Mouse (Mus musculus): Measurements from ENCODE around the gene Lfng. TPM values are rescaled to one million over a fixed set of nuclear protein-coding genes. Genes with fewer than 3 reads are reported as not detected.

Gene Lfng
- total and polyA plus RNA-seq, 3 experiments, result not detected

- H3K9me3 ChIP-seq (replicated peaks; ENCODE audit: low read length), result peaks cover 4% of the 10 kb centered on the region
- in situ Hi-C loops (cut with MboI; ENCODE audit: low pct_ligation_motif_present, low pct_unique_long_range_greater_than_20kb, low sequenced_read_pairs), result no loop called here
- no peak overlapping the region for H3K27ac ChIP-seq (ENCODE audit: insufficient read depth, low read depth)
- H3K4me3 ChIP-seq (replicated peaks in 1 of 3; ENCODE audit: low read depth in 2 of 3, low read length in 2 of 3, poor library complexity in 1 of 3), result no peak overlapping the region
- dilution Hi-C loops (cut with MboI; ENCODE audit: extremely low pct_ligation_motif_present, extremely low pct_unique_long_range_greater_than_20kb, low sequenced_read_pairs), result no loop called here
- H3K36me3 ChIP-seq (replicated peaks in 1 of 2; ENCODE audit: control insufficient read depth in 1 of 2, insufficient read depth in 1 of 2, low read length in 1 of 2), result no peaks in the 10 kb centered on the region
- no peak overlapping the region for H3K9ac ChIP-seq (ENCODE audit: insufficient read depth, low read depth)
- no peak for DNase-seq (ENCODE audit: extremely low read depth)
- H3K4me2 ChIP-seq (ENCODE audit: insufficient read depth, low read depth, poor library complexity, severe bottlenecking), result no peak overlapping the region
- H3K27me3 ChIP-seq (replicated peaks), result peaks cover 28% of the 10 kb centered on the region
- TF ChIP-seq EP300 (IDR thresholded peaks at IDR 0.05; ENCODE audit: low read length), result no peak
- no peak for TF ChIP-seq POLR2AphosphoS2 (IDR thresholded peaks at IDR 0.05; ENCODE audit: low read depth, low read length)
- no peak for TF ChIP-seq ELF1 (IDR thresholded peaks at IDR 0.05; ENCODE audit: low read depth, low read length)
- no peak for TF ChIP-seq MAZ (IDR thresholded peaks at IDR 0.05; ENCODE audit: low read depth, low read length)
- no peak for TF ChIP-seq HCFC1 (IDR thresholded peaks at IDR 0.05; ENCODE audit: low read depth, low read length)
- no peak for TF ChIP-seq SMC3 (IDR thresholded peaks at IDR 0.05; ENCODE audit: low read depth, low read length)
- no peak for TF ChIP-seq PAX5 (IDR thresholded peaks at IDR 0.05; ENCODE audit: low read length)
- no peak for TF ChIP-seq E2F4 (IDR thresholded peaks at IDR 0.05; ENCODE audit: insufficient replicate concordance, low read depth, low read length)
- TF ChIP-seq CHD1 (IDR thresholded peaks at IDR 0.05; ENCODE audit: low read depth, low read length), result no peak
- TF ChIP-seq ZKSCAN1 (IDR thresholded peaks at IDR 0.05; ENCODE audit: borderline replicate concordance, low read depth, low read length), result no peak
- TF ChIP-seq MAFK (IDR thresholded peaks at IDR 0.05; ENCODE audit: insufficient replicate concordance, low read length), result no peak
- no peak for TF ChIP-seq GABPA (IDR thresholded peaks at IDR 0.05; ENCODE audit: insufficient replicate concordance, low read depth, low read length)
- no peak for TF ChIP-seq MAX (IDR thresholded peaks at IDR 0.05; ENCODE audit: low read length)
- no peak for TF ChIP-seq IRF4 (IDR thresholded peaks at IDR 0.05; ENCODE audit: low read depth, low read length)
- TF ChIP-seq ZC3H11A (IDR thresholded peaks at IDR 0.05; ENCODE audit: low read depth, low read length), result no peak
- TF ChIP-seq JUND (conservative IDR thresholded peaks at IDR 0.05; ENCODE audit: low read depth, low read length), result no peak
- no peak for TF ChIP-seq MXI1 (IDR thresholded peaks at IDR 0.05; ENCODE audit: low read depth, low read length)
- TF ChIP-seq ETS1 (conservative IDR thresholded peaks at IDR 0.05; ENCODE audit: low read depth, low read length), result no peak
- TF ChIP-seq POLR2A (IDR thresholded peaks at IDR 0.05; ENCODE audit: low read depth, low read length), result no peak
- no peak for TF ChIP-seq CHD2 (IDR thresholded peaks at IDR 0.05; ENCODE audit: low read length)
- no peaks in the 10 kb centered on the region for H3K79me2 ChIP-seq (replicated peaks; ENCODE audit: control insufficient read depth, extremely low read depth, insufficient read depth, poor library complexity, severe bottlenecking)
- H3K4me1 ChIP-seq (ENCODE audit: control insufficient read depth in 1 of 2, insufficient read depth in 2 of 2), result peaks cover 3 to 26% of the 10 kb centered on the region in 2 experiments
These were observed 40.8 kb upstream of the Lfng start for GRCm38 (mm10) chr5:140566271-140566670.

- Histone ChIP-seq H3K27ac (ENCODE audit: insufficient read depth, low read depth) (no peak overlapping the region), H3K9ac (ENCODE audit: insufficient read depth, low read depth) (no peak overlapping the region), H3K27me3 (replicated peaks) (peaks cover 27% of the 10 kb centered on the region), H3K79me2 (replicated peaks; ENCODE audit: control insufficient read depth, extremely low read depth, insufficient read depth, poor library complexity, severe bottlenecking) (no peaks in the 10 kb centered on the region), H3K4me1 (ENCODE audit: control insufficient read depth in 1 of 2, insufficient read depth in 2 of 2) (peaks cover 3 to 23% of the 10 kb centered on the region in 2 experiments), H3K4me3 (replicated peaks in 1 of 3; ENCODE audit: low read depth in 2 of 3, low read length in 2 of 3, poor library complexity in 1 of 3) (no peak overlapping the region), H3K4me2 (ENCODE audit: insufficient read depth, low read depth, poor library complexity, severe bottlenecking) (no peak overlapping the region), H3K36me3 (replicated peaks in 1 of 2; ENCODE audit: control insufficient read depth in 1 of 2, insufficient read depth in 1 of 2, low read length in 1 of 2) (no peaks in the 10 kb centered on the region), H3K9me3 (replicated peaks; ENCODE audit: low read length) (peaks cover under 1% of the 10 kb centered on the region)
- DNase-seq (ENCODE audit: extremely low read depth), result no peak
- dilution Hi-C loops (cut with MboI; ENCODE audit: extremely low pct_ligation_motif_present, extremely low pct_unique_long_range_greater_than_20kb, low sequenced_read_pairs), result no loop called here
- in situ Hi-C loops (cut with MboI; ENCODE audit: low pct_ligation_motif_present, low pct_unique_long_range_greater_than_20kb, low sequenced_read_pairs), result no loop called here
- TF ChIP-seq TBP (conservative IDR thresholded peaks at IDR 0.05; ENCODE audit: low read depth, low read length), result no peak
- TF ChIP-seq PAX5 (IDR thresholded peaks at IDR 0.05; ENCODE audit: low read length), result no peak
- TF ChIP-seq ELF1 (IDR thresholded peaks at IDR 0.05; ENCODE audit: low read depth, low read length), result no peak
- no peak for TF ChIP-seq MAX (IDR thresholded peaks at IDR 0.05; ENCODE audit: low read length)
- no peak for TF ChIP-seq USF2 (conservative IDR thresholded peaks at IDR 0.05; ENCODE audit: low read depth, low read length)
- no peak for TF ChIP-seq POLR2A (IDR thresholded peaks at IDR 0.05; ENCODE audit: low read depth, low read length)
- TF ChIP-seq MYC (IDR thresholded peaks at IDR 0.05; ENCODE audit: low read depth, low read length), result no peak
- no peak for TF ChIP-seq EP300 (IDR thresholded peaks at IDR 0.05; ENCODE audit: low read length)
- TF ChIP-seq MAFK (IDR thresholded peaks at IDR 0.05; ENCODE audit: insufficient replicate concordance, low read length), result no peak
- TF ChIP-seq ETS1 (conservative IDR thresholded peaks at IDR 0.05; ENCODE audit: low read depth, low read length), result no peak
- no peak for TF ChIP-seq RAD21 (IDR thresholded peaks at IDR 0.05; ENCODE audit: low read depth, low read length)
These were observed 39.8 kb upstream of the Lfng start for GRCm38 (mm10) chr5:140567321-140567720.

All from CH12.LX (cell line).